Mouse (Mus musculus) cerebellum, postnatal 25 days (tissue): ENCODE results near the gene Sfxn4.

Experiments
- DNase-seq, 2 experiments: peaks; one replicate each; pipeline ENCODE4 v3.0.0; 2021; ENCODE audit warnings: mixed read lengths in 2 of 2

The Sfxn4 gene

GRCm38 (mm10) chr19:60837747-60838146 lies 23.5 kb downstream of the Sfxn4 start:
- DNase-seq = peak; percentile 59 to 81

GRCm38 (mm10) chr19:60818677-60819076 lies 42.6 kb downstream of the Sfxn4 start:
- DNase-seq = no peak

- DNase-seq = no peak
These were observed 48.1 kb downstream of the Sfxn4 start for GRCm38 (mm10) chr19:60813133-60813532.

GRCm38 (mm10) chr19:60812036-60812389 lies 49.3 kb downstream of the Sfxn4 start:
- DNase-seq = no peak

DNA sequence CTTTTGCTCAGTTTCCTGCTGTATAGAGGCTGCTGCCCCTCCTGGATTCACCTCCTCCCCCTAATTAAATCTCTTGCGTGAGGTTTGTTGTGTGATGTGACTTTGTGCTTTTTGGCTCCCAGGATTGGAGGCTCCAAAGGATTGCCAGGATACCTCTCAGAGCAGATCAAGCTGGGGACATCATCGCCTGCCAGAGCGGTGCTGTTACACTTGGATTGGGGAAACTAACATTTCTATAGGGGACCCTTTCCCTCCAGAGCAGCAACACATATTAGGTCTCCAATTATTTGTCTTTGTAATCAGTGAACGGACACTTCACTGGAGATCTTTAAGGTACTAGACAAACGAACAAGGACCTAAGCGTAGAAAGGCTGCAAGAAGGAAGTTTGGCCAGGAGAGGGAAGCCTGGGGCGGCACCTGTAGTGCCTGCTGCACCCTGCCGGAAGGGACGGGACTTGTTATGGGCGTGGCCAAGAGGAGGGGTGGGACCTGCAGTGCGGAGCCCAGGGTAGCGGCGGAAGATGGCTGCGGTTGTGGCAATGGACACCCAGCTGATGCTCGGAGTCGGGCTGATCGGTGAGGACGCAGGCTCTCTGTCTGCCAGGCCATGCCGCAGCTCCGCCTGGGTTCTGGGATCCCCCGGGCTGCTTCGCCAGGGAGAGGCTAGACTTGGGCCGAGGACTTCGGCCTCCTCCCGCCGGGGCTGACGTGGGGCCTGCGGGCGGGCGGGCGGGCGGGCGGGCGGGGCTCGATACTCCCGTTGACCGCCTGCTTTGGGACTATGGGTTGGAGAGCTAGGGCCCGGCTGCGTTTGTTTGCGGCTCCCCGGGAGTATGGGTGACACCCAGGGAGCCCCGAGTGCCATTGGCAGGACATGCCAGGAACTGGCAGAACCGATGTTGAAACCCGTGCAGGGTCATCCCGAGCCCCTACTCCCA lies 49.9 kb downstream of the Sfxn4 start, which contains the start of gene Fam45a:
Gene Fam45a (plus strand): TSS at position 488 of the 938 bp plus-strand sequence.
- DNase-seq = peak; percentile 90 to 92

- DNase-seq = no peak
These were observed 51.4 kb downstream of the Sfxn4 start for GRCm38 (mm10) chr19:60809927-60810326.

DNA sequence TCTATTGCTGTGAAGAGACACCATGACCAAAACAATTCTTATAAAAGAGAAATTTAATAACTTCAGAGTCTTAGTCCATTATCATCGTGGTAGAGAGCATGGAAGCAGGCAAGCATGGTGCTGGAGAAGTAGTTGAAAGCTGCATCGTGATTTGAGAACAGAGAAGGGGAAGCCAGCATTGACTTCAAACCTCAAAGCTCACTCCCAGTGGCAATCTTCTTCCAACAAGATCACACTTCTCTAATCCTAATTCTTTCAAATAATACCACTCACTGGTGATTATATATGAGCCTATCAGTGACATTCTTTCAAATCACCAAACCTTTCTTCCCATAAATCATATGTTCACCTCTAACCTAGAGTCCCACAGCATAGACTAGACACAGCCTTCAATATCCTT lies 56.4 kb downstream of the Sfxn4 start:
- DNase-seq = no peak

DNA sequence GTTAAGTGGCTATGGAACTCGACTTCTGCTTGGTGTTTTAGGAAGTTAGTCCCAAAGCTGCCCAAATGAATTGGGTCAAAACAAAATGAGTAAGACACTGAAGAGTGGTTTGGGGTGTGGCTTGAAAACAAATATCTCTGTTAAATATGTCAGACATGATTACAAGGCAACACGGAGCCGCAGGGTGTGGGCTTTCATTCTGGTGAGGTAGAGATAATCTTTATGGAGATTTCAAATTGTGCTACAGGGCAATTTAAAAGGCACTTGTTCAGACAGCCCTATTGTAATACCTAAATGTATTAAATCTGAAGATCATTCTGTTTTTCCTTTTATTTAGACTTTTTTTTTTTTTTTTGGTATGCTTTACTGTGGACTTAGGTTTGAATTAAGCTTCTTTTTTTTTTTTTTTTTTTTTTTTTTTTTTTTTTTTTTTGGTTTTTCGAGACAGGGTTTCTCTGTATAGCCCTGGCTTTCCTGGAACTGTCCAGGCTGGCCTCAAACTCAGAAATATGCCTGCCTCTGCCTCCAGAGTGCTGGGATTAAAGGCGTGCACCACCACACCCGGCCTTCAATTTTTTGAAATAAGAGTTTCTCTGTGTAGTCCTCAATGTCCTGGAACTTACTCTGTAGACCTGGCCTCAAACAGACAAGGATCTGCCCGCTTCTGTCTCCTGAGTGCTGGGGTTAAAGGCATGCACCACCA lies 61.3 kb downstream of the Sfxn4 start:
- DNase-seq = no peak

DNA sequence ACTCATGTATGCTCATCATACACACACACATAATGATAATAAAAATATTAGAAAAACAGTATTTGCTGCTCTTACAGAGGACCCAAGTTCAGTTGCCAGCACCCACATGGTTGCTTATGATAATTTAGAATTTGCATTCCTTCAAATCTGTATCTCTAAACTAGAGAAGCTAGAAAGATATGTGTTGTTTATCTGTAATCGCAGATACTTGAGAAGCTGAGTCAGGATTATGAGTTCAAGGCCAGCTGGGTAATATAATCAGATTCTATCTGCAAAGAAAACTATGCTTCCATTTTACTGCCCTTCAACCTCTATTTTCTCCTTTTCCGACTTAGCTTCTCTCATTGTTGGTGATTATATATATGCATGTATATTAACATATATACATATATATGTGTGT lies 63.9 kb downstream of the Sfxn4 start:
- DNase-seq = no peak

- DNase-seq = no peak
These were observed 66.0 kb downstream of the Sfxn4 start for GRCm38 (mm10) chr19:60795244-60795643.

DNA sequence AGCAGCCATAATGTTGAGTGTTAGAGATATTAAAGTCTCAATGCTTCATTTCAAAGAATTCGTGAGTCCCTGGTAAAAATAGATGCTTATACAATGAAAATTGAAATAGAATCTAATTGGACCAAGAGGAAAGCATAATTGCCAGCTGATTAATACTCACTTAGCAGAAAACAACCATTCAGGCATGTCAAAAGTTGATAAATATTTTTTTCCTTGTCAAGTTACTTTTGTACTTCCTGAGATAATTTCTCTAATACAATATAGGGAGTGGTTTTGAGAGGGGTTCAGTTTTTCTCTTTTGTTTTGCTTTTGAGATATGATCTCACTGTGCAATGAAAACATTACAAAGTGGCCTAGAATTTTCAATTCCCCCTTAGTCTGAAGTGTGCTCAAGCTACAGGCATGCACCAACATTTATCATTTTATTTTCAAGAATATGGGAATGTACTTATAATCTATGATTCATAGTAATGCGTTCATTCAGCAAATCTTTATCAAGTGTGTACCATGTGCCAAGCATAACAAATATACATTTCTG lies 68.0 kb downstream of the Sfxn4 start:
- DNase-seq = no peak

GRCm38 (mm10) chr19:60791164-60791563 lies 70.1 kb downstream of the Sfxn4 start:
- peak; percentile 8 to 11 for DNase-seq

GRCm38 (mm10) chr19:60790551-60791161 lies 70.6 kb downstream of the Sfxn4 start, which contains the start of gene Eif3a:
Eif3a (minus strand) TSS chr19:60790658.
- DNase-seq = peak; percentile 97 to 98

DNA sequence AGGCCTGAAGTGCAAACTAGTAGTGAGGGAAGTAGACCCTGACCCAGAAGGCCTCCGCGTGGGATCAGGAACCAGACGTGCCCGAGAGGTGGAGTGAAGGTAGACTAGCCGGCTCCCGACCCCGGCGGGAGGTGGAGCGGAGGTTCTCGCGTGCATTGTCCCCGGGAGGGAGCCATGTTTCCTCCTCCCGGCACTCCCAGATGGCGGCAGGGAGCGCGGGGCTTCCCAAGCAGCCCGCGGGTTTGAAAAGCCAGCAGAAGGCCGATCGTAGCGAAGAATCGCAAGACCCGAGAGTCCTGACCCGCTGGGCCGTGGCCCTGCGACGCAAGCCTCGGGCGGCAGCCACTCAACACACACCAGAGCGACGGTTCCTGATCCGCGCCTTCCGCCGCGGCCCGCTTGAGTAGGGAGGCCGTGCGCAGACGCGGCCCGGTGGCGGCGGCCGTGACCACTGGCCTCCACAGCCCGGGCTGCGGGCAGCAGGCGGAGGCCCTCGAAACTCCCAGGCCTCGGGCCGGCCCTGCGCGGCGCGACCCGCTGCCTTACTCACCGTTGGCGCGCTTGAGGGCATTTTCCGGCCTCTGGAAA lies 71.3 kb downstream of the Sfxn4 start:
- peak in 1 of 2 experiments; percentile 70 for DNase-seq

DNA sequence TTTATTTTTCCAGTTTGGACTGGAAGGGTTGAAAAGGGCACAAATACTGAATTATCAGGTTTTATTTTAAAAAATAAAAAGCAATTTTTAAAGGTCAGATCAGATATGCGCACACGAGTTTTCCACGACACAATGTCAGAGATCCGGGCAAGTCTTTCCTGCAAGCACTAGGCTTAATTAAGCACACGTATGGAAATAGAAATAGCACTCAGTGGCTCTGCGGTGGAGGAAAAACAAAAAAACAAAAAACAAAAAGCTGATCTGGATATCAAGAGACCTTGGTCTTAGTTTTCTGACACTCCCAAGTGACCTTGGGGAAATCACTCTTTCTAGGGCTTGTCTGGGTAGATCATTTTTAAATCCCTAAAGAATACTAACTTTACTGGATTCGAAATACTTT lies 71.8 kb downstream of the Sfxn4 start:
- no peak for DNase-seq

DNA sequence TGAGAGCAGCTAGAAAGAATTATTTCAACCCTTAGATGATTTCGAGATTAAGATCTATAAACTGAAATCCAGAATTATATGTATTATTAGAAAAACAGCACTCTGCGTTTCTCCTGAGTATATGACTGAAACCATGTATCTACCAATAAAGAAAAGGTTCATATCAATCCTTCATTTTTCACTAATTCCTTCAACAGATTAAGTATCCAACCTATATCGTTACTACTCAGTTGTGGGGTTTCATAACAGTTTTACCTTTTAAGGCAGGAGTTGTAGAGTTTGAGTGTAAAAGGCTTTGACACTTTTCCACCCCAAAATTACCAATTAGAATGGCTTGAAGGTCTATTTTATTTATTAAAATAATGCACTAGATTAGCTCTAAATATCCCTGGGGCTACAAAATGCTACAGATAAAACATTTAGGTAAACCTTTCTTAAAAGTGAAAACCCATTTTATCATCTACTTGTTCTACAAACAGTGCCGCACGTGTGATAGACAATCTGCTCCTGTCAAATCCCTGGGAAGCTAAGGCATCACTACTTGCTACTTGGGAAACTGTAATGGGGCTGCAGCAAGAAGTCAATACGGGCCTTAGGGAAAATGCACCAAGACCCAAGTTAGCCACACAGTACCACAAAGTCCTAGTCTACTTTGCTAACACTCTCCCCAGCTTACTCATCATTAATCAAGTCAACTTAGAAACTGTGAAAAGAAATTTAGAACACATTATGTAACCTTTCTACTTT lies 72.9 kb downstream of the Sfxn4 start:
- DNase-seq = no peak

DNA sequence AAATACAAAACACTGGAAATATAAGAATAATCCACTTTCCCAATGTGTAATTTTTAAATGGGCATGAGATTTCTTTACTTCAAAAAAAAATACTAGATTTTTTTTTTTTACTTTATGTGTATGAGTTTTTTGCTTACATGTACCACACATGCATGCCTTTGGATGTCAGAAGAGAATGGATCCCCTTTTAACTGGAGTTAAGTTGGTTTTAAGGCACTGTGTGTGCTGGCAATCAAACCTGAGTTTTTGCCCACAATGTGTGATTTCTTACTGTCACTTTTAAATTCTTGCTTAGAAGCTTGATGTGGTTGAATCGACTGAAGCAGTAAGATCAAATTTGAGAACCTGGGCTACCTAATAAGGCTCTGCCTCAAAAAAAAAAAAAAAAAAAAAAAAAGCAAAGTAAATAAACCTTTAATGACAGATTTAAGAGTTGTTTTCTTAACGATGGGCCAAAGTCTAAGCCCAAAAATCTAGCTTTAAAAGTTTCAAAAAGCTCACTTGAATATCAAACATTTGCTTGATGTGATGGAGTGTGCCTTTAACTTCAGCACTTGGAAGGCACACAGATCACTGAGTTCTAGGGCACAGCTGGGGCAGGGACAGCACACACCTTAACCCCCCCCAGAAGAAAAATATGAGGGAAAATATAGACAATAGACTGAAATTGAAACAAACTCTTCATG lies 73.7 kb downstream of the Sfxn4 start:
- DNase-seq = no peak
